Mouse (Mus musculus): ENCODE results near the gene Gm14137. TPM values are rescaled to one million over a fixed set of nuclear protein-coding genes. Genes with fewer than 3 reads are reported as not detected.

Gene Gm14137
- total RNA-seq (2021), result under 1 TPM in 1 of 2 experiments, not detected in 1; 0.16 TPM
- long read RNA-seq, experiment 1, partial matches to known transcripts, result 0 of 2 reads
- long read RNA-seq, experiment 1, other reads (novel, unspliced or antisense), result 0 of 2 reads
- long read RNA-seq, experiment 2, partial matches to known transcripts, result 0 of 1 reads
- long read RNA-seq, experiment 2, other reads (novel, unspliced or antisense), result 0 of 1 reads

GRCm38 (mm10) chr2:119173991-119174651 is at the start of gene Gm14137:
Gene Gm14137 (plus strand): TSS chr2:119174509.
- DNase-seq, result no peak

- DNase-seq, result no peak
Measured at GRCm38 (mm10) chr2:119136346-119136898, 37.9 kb upstream of the Gm14137 start.

GRCm38 (mm10) chr2:119145199-119145598 is 29.1 kb upstream of the Gm14137 start:
- peak; percentile 12 for DNase-seq

- DNase-seq, result no peak
Measured at GRCm38 (mm10) chr2:119146435-119146834, 27.9 kb upstream of the Gm14137 start.

GRCm38 (mm10) chr2:119147160-119147678 is 27.1 kb upstream of the Gm14137 start:
- DNase-seq, result no peak

GRCm38 (mm10) chr2:119147775-119148174 is 26.5 kb upstream of the Gm14137 start:
- no peak for DNase-seq

- DNase-seq, result no peak
Measured at GRCm38 (mm10) chr2:119152255-119152654, 22.1 kb upstream of the Gm14137 start.

GRCm38 (mm10) chr2:119154683-119155082 is 19.6 kb upstream of the Gm14137 start:
- DNase-seq, result no peak

- DNase-seq, result no peak
Measured at GRCm38 (mm10) chr2:119155388-119155787, 18.9 kb upstream of the Gm14137 start.

GRCm38 (mm10) chr2:119156081-119156680 is 18.1 kb upstream of the Gm14137 start:
- DNase-seq, result no peak

- DNase-seq, result peak; percentile 93
Measured at GRCm38 (mm10) chr2:119156681-119157572, 17.4 kb upstream of the Gm14137 start, which contains the start of gene Rmdn3. Gene Rmdn3 (minus strand): TSS chr2:119157034.

GRCm38 (mm10) chr2:119157836-119158235 is 16.5 kb upstream of the Gm14137 start:
- DNase-seq, result no peak

- no peak for DNase-seq
Measured at GRCm38 (mm10) chr2:119161247-119161646, 13.1 kb upstream of the Gm14137 start.

- no peak for DNase-seq
Measured at GRCm38 (mm10) chr2:119163135-119163534, 11.2 kb upstream of the Gm14137 start.

GRCm38 (mm10) chr2:119163999-119164398 is 10.3 kb upstream of the Gm14137 start:
- DNase-seq, result no peak

GRCm38 (mm10) chr2:119165401-119165800 is 8.9 kb upstream of the Gm14137 start:
- DNase-seq, result no peak

GRCm38 (mm10) chr2:119166901-119167865 is 7.1 kb upstream of the Gm14137 start, which contains the start of gene Gchfr:
Gene Gchfr (plus strand): TSS chr2:119167773.
- peak; percentile 54 for DNase-seq

- DNase-seq, result no peak
Measured at GRCm38 (mm10) chr2:119167866-119168256, 6.4 kb upstream of the Gm14137 start.

GRCm38 (mm10) chr2:119170282-119170681 is 4.0 kb upstream of the Gm14137 start:
- no peak for DNase-seq

GRCm38 (mm10) chr2:119171574-119171973 is 2.7 kb upstream of the Gm14137 start:
- no peak for DNase-seq

GRCm38 (mm10) chr2:119172446-119172845 is 1.9 kb upstream of the Gm14137 start:
- no peak for DNase-seq

All from gastrocnemius, postnatal 10 days (tissue).